In genomic region chr2:83735276-83735675, GRCm38 (mm10) we compare ENCODE assay signal across 15 mouse cellular contexts.
"Had no signal": no experiment of that assay in that cellular context is flagged by ENCODE, and none has a peak within 500 bp of the region (broad histone marks: within the 10 kb centered on the region; RNA-seq: fewer than 3 reads in every experiment).

No protein-coding gene starts in this region.

- H3K4me2 ChIP-seq: neural tube, embryonic 15.5 days; stomach, embryonic 15.5 days had no signal

- H3K4me3 ChIP-seq: neural tube, embryonic 15.5 days; stomach, embryonic 15.5 days had no signal

- H3K9me3 ChIP-seq: neural tube, embryonic 15.5 days; stomach, embryonic 15.5 days had no signal

- H3K27ac ChIP-seq: neural tube, embryonic 15.5 days; stomach, embryonic 15.5 days; stomach, postnatal 0 days had no signal

- H3K27me3 ChIP-seq: neural tube, embryonic 15.5 days; stomach, embryonic 15.5 days had no signal

- H3K9ac ChIP-seq: neural tube, embryonic 15.5 days; stomach, embryonic 15.5 days had no signal

- DNase-seq: retina, postnatal 1 day; right cerebral cortex, adult 18-20 months; right cerebral cortex, postnatal 14 days; right cerebral cortex, postnatal 25 days; right cerebral cortex, postnatal 4 days; spleen, adult 18-20 months; thymus, adult 18-20 months; thymus, adult 2 months; thymus, postnatal 14 days; thymus, postnatal 25 days; thymus, postnatal 36 days; thymus, postnatal 4 days had no signal

- H3K36me3 ChIP-seq: neural tube, embryonic 15.5 days had no signal
